Mouse (Mus musculus) T-helper 2 cell (primary cell): Measurements from ENCODE around the gene Plod2.

ENCODE experiments used
- in situ Hi-C: fragments of 300-600 bp; cut with MboI, MseI; formaldehyde crosslinking; loops from one replicate; pipeline ENCODE4 v1.15.1; 2025; ENCODE audit warnings: high pct_unique_total_duplicates

Gene Plod2

GRCm38 (mm10) chr9:92596916-92597547 lies 55.0 kb downstream of the Plod2 start:
- in situ Hi-C loops: loop anchor here (25.0 kb wide), 1 partner anchor 1840 kb away; no protein-coding TSS in a partner anchor

DNA sequence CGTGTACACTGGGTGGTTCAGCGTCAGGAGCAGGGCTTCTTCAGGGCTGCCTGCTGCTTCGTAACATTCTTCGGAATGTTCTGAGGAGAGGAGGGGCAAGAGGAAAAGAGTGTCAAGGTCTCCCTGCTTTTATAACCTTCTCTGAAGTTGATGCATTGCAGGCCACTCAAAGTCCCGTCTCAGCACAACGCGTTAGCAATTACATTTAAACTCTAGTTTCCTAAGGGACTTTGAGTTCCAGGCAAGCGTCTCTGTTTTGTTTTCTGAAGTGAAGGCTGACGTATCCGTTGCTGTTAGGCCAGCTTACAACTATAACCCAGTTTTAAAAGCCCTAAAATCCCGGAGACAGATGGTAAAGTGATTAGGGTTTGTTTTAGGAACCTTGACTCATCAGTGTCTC lies 55.8 kb downstream of the Plod2 start:
- in situ Hi-C loops: loop anchor here (25.0 kb wide), 1 partner anchor 1840 kb away; no protein-coding TSS in a partner anchor

- in situ Hi-C loops: loop anchor here (25.0 kb wide), 1 partner anchor 1837 kb away; no protein-coding TSS in a partner anchor
These were observed 58.0 kb downstream of the Plod2 start for GRCm38 (mm10) chr9:92599940-92600538.

GRCm38 (mm10) chr9:92601551-92601950 lies 59.5 kb downstream of the Plod2 start:
- in situ Hi-C loops: no loop called here

GRCm38 (mm10) chr9:92603541-92603940 lies 61.5 kb downstream of the Plod2 start:
- in situ Hi-C loops: no loop called here

DNA sequence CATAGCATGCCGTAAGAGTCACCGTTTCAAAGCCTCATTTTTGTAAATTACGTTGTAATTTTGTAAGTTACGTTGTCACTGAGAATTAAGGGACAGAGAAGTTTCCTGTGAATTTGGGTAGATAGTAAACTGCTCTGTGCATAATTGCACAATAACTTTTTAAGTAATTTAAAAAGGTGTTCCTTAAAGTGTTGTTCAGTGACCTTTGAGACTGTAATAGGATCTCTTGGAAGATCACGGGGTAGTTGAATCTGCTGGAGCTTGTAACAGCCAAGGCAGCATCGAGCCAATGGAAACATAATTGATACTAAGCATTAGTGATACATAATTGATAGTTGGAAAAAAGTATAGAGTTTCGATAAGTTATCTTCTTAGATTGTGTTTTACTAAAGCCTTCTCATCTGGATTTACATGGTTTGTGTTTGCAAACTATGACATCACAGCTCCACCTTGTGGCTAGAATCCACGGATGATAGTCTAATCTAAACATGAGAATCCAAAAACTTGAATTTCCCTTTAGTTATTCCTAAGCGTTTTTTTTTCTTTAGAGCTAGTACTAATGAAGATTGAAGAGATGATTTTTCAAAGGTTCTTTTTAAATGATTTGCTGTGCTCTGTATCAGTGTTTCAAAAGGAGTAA lies 68.7 kb downstream of the Plod2 start:
- in situ Hi-C loops: no loop called here

DNA sequence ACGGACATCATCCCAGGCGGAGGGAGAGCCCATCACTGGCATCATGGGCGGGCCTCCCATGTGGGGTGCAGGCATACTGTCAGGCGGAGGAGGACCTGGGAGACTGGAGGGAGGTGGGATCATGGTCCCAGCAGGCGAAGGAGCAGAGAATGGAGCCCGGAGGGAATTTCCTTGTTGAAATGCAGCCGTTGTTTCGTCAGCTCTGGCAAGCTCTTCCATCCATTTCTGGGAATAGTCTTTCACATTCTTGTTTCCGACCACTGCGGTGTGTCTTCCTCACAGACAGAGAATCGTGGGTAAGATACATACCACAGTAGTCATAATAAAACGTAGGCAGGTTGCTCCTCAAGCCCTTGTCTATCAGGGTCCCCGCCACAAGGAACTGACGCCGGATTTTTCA lies 70.6 kb downstream of the Plod2 start:
- in situ Hi-C loops: no loop called here

DNA sequence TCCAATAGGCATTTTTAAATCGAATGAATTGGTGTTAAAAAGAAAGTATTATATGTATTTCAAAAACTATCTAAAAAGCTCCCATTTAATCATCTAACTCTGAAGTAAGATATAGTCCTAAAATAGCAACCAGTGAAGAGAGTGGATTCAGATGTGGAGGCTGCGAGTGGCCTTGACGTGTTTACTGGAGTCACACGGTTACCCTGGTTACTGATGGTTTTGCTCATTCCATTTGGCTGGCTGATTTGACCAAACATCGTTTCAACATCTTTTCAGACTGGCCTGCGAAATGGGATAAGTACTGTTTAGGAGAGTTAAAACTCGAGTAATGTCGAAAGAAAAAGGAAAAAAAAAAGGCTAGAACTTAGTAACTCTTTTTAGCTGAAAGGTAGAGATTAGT lies 71.2 kb downstream of the Plod2 start:
- in situ Hi-C loops: no loop called here

DNA sequence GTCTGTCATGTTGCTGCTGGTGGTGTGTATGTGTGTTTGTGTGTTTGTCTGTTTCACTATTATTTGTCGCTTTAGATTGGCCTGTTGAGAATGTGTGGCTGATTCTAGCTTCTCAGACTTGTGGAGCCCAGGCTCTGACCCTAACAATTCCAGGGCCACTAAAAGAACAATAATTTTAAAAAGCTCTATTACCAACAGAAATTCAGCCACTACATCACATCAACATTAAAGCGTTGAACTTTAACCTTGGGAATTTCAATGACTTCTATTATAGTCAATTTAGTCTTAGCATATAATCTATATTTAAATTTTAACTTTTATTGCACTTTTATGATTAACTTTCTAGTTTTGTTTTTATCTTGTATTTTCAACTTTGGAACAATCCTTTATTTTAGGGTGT lies 74.4 kb downstream of the Plod2 start:
- in situ Hi-C loops: no loop called here

GRCm38 (mm10) chr9:92617376-92617775 lies 75.4 kb downstream of the Plod2 start:
- in situ Hi-C loops: no loop called here

DNA sequence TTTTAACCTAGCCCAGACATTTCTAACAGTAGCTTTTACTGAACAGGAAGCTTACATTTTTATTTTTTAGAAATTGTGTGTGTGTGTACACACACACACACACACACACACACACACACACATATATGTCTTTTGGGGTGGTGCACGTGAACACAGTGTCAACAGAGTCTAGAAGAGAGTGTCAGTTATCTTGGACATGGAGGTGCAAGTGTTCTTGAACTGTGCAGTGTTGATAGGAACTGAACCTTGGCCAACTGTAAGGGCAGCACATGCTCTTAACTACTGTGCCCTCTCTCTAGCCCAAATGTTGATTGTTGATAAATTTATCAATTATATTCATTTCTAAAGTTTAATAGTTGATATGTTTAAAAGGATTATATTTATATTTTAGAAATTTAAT lies 78.1 kb downstream of the Plod2 start:
- in situ Hi-C loops: loop anchor here (5.0 kb wide), 1 partner anchor 58 kb away; no protein-coding TSS in a partner anchor

GRCm38 (mm10) chr9:92621246-92621645 lies 79.2 kb downstream of the Plod2 start:
- in situ Hi-C loops: loop anchor here (5.0 kb wide), 1 partner anchor 59 kb away; no protein-coding TSS in a partner anchor

GRCm38 (mm10) chr9:92621878-92622282 lies 79.9 kb downstream of the Plod2 start:
- in situ Hi-C loops: loop anchor here (5.0 kb wide), 1 partner anchor 60 kb away; no protein-coding TSS in a partner anchor

DNA sequence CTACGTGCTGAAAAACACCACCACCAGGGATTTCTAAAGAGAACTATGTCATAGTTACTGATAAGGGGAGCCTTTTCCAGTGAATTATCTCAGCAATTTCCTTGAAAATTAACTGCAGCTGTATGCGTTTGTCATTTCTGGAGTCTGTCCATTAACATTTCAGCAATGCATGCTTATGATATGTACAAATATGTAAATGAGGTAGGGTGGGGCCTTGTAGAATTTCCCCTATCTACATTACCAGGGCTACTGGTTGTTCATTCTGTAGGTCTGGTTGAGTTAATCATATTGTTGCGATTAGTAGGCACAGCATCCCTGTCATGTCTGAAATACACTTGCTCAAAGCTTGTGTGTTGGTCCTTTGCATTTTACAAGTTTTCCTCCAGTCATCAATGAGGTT lies 92.8 kb downstream of the Plod2 start:
- in situ Hi-C loops: no loop called here

GRCm38 (mm10) chr9:92639200-92639897 lies 97.3 kb downstream of the Plod2 start:
- in situ Hi-C loops: no loop called here

- in situ Hi-C loops: no loop called here
These were observed 99.7 kb downstream of the Plod2 start for GRCm38 (mm10) chr9:92641717-92642116.
